Mouse (Mus musculus): ENCODE results near the gene Tmem178. TPM values are rescaled to one million over a fixed set of nuclear protein-coding genes. Genes with fewer than 3 reads are reported as not detected.

The Tmem178 gene
- polyA plus RNA-seq, 1 experiment from 2014 or later, result 41.6 TPM

- Histone ChIP-seq H3K27ac (replicated peaks) (peak overlapping the region; percentile 46; the same call in 1 of the 2 replicates), H3K9ac (no peak overlapping the region), H3K4me1 (replicated peaks) (peaks cover 35% of the 10 kb centered on the region), H3K4me3 (no peak overlapping the region), H3K9me3 (no peaks in the 10 kb centered on the region), H3K4me2 (no peak overlapping the region), H3K36me3 (no peaks in the 10 kb centered on the region), H3K27me3 (no peaks in the 10 kb centered on the region)
- ATAC-seq (ENCODE audit: low read depth), result no peak
- WGBS, result 87% methylated on average over 11 of the region's 11 CpGs
These were observed 60.0 kb downstream of the Tmem178 start for GRCm38 (mm10) chr17:81004454-81004853.

GRCm38 (mm10) chr17:81005292-81005691 lies 60.9 kb downstream of the Tmem178 start:
- Histone ChIP-seq H3K4me2 (no peak overlapping the region), H3K27me3 (no peaks in the 10 kb centered on the region), H3K27ac (replicated peaks) (peak overlapping the region; percentile 46; the same call in 1 of the 2 replicates), H3K36me3 (no peaks in the 10 kb centered on the region), H3K4me1 (replicated peaks) (peaks cover 44% of the 10 kb centered on the region), H3K4me3 (no peak overlapping the region), H3K9me3 (no peaks in the 10 kb centered on the region), H3K9ac (no peak overlapping the region)
- peak; percentile 55; the same call in 1 of the 2 replicates for ATAC-seq (ENCODE audit: low read depth)
- WGBS, result 32% methylated on average over 8 of the region's 8 CpGs

GRCm38 (mm10) chr17:81009112-81009511 lies 64.7 kb downstream of the Tmem178 start:
- ATAC-seq (ENCODE audit: low read depth), result no peak
- Histone ChIP-seq H3K27me3 (no peaks in the 10 kb centered on the region), H3K4me1 (replicated peaks) (peaks cover 55% of the 10 kb centered on the region), H3K4me3 (no peak overlapping the region), H3K9ac (no peak overlapping the region), H3K27ac (replicated peaks) (no peak overlapping the region), H3K9me3 (no peaks in the 10 kb centered on the region), H3K36me3 (no peaks in the 10 kb centered on the region), H3K4me2 (no peak overlapping the region)
- WGBS, result 80% methylated on average over 10 of the region's 10 CpGs

GRCm38 (mm10) chr17:81010199-81010598 lies 65.8 kb downstream of the Tmem178 start:
- Histone ChIP-seq H3K9me3 (no peaks in the 10 kb centered on the region), H3K27me3 (no peaks in the 10 kb centered on the region), H3K27ac (replicated peaks) (peak overlapping the region; percentile 61), H3K4me2 (no peak overlapping the region), H3K9ac (no peak overlapping the region), H3K36me3 (no peaks in the 10 kb centered on the region), H3K4me1 (replicated peaks) (peaks cover 50% of the 10 kb centered on the region), H3K4me3 (no peak overlapping the region)
- ATAC-seq (ENCODE audit: low read depth), result no peak
- WGBS, result 47% methylated on average over 3 of the region's 3 CpGs

GRCm38 (mm10) chr17:81010844-81011685 lies 66.6 kb downstream of the Tmem178 start:
- Histone ChIP-seq H3K4me1 (replicated peaks) (peaks cover 42% of the 10 kb centered on the region), H3K4me2 (no peak overlapping the region), H3K9ac (no peak overlapping the region), H3K27me3 (no peaks in the 10 kb centered on the region), H3K4me3 (no peak overlapping the region), H3K27ac (replicated peaks) (peak overlapping the region; percentile 61; the same call in 1 of the 2 replicates), H3K9me3 (no peaks in the 10 kb centered on the region), H3K36me3 (no peaks in the 10 kb centered on the region)
- 67% methylated on average over 18 of the region's 18 CpGs for WGBS
- ATAC-seq (ENCODE audit: low read depth), result peak; percentile 60; the same call in 1 of the 2 replicates

- WGBS, result 55% methylated on average over 4 of the region's 4 CpGs
- H3K27ac ChIP-seq (replicated peaks), result no peak overlapping the region
- ATAC-seq (ENCODE audit: low read depth), result no peak
- H3K4me3 ChIP-seq, result no peak overlapping the region
- H3K4me2 ChIP-seq, result no peak overlapping the region
- no peaks in the 10 kb centered on the region for H3K36me3 ChIP-seq
- peaks cover 24% of the 10 kb centered on the region for H3K4me1 ChIP-seq (replicated peaks)
- no peaks in the 10 kb centered on the region for H3K27me3 ChIP-seq
- H3K9ac ChIP-seq, result no peak overlapping the region
- H3K9me3 ChIP-seq, result no peaks in the 10 kb centered on the region
These were observed 71.5 kb downstream of the Tmem178 start for GRCm38 (mm10) chr17:81015814-81016447.

- Histone ChIP-seq H3K4me3 (no peak overlapping the region), H3K27ac (replicated peaks) (no peak overlapping the region), H3K4me2 (no peak overlapping the region), H3K27me3 (no peaks in the 10 kb centered on the region), H3K9ac (no peak overlapping the region), H3K36me3 (no peaks in the 10 kb centered on the region), H3K4me1 (replicated peaks) (peaks cover 12% of the 10 kb centered on the region), H3K9me3 (no peaks in the 10 kb centered on the region)
- 41% methylated on average over 1 of the region's 1 CpGs for WGBS
- ATAC-seq (ENCODE audit: low read depth), result peak; percentile 34; the same call in 1 of the 2 replicates
These were observed 72.7 kb downstream of the Tmem178 start for GRCm38 (mm10) chr17:81017132-81017531.

- H3K27me3 ChIP-seq, result no peaks in the 10 kb centered on the region
- no peak overlapping the region for H3K27ac ChIP-seq (replicated peaks)
- H3K36me3 ChIP-seq, result peaks cover 40% of the 10 kb centered on the region
- 74% methylated on average over 6 of the region's 6 CpGs for WGBS
- no peak overlapping the region for H3K9ac ChIP-seq
- no peak overlapping the region for H3K4me2 ChIP-seq
- no peaks in the 10 kb centered on the region for H3K9me3 ChIP-seq
- H3K4me1 ChIP-seq (replicated peaks), result peaks cover 4% of the 10 kb centered on the region; the same call in 1 of the 2 replicates
- peak; percentile 50; the same call in 1 of the 2 replicates for ATAC-seq (ENCODE audit: low read depth)
- no peak overlapping the region for H3K4me3 ChIP-seq
These were observed 82.9 kb downstream of the Tmem178 start for GRCm38 (mm10) chr17:81027331-81027730.

GRCm38 (mm10) chr17:81031830-81032442 lies 87.5 kb downstream of the Tmem178 start:
- Histone ChIP-seq H3K4me1 (replicated peaks) (peaks cover 4% of the 10 kb centered on the region; the same call in 1 of the 2 replicates), H3K9me3 (no peaks in the 10 kb centered on the region), H3K4me2 (no peak overlapping the region), H3K36me3 (peaks cover 42% of the 10 kb centered on the region), H3K27ac (replicated peaks) (no peak overlapping the region), H3K9ac (no peak overlapping the region), H3K4me3 (no peak overlapping the region), H3K27me3 (no peaks in the 10 kb centered on the region)
- WGBS, result 96% methylated on average over 3 of the region's 3 CpGs
- no peak for ATAC-seq (ENCODE audit: low read depth)

- WGBS, result 75% methylated on average over 2 of the region's 2 CpGs
These were observed 88.5 kb downstream of the Tmem178 start for GRCm38 (mm10) chr17:81032957-81033356.

GRCm38 (mm10) chr17:81035354-81035753 lies 90.9 kb downstream of the Tmem178 start:
- no peak overlapping the region for H3K4me3 ChIP-seq
- H3K27me3 ChIP-seq, result no peaks in the 10 kb centered on the region
- H3K27ac ChIP-seq (replicated peaks), result no peak overlapping the region
- WGBS, result 83% methylated on average over 5 of the region's 5 CpGs
- peaks cover 48% of the 10 kb centered on the region for H3K36me3 ChIP-seq
- H3K9ac ChIP-seq, result no peak overlapping the region
- H3K4me2 ChIP-seq, result no peak overlapping the region
- no peaks in the 10 kb centered on the region for H3K4me1 ChIP-seq (replicated peaks)
- H3K9me3 ChIP-seq, result no peaks in the 10 kb centered on the region
- ATAC-seq (ENCODE audit: low read depth), result no peak

More at GRCm38 (mm10) chr17:81032957-81033356, 88.5 kb downstream of the Tmem178 start:
- no peak for ATAC-seq (ENCODE audit: low read depth)
- Histone ChIP-seq H3K36me3 (peaks cover 43% of the 10 kb centered on the region), H3K27me3 (no peaks in the 10 kb centered on the region), H3K27ac (replicated peaks) (no peak overlapping the region), H3K4me3 (no peak overlapping the region), H3K4me2 (no peak overlapping the region), H3K9me3 (no peaks in the 10 kb centered on the region), H3K4me1 (replicated peaks) (no peaks in the 10 kb centered on the region), H3K9ac (no peak overlapping the region)
